Mouse (Mus musculus) liver, adult 2 months (tissue): ENCODE data around the gene Gm37240.

Experiments
- CTCF ChIP-seq: fragments of 200-500 bp; IDR thresholded peaks from 2 replicates; pipeline ENCODE4 v1.5.1; 2011; ENCODE audit warnings: low read depth, low read length, control low read depth
- POLR2A ChIP-seq: fragments of 200-500 bp; IDR thresholded peaks from 2 replicates; pipeline ENCODE4 v1.6.1; 2011; ENCODE audit warnings: low read length, control low read depth; ENCODE audit not compliant: insufficient read depth; ENCODE audit errors: extremely low read depth

GRCm38 (mm10) chr3:85131878-85132277 lies 755.4 kb downstream of the Gm37240 start:
- TF ChIP-seq POLR2A: no peak
- no peak for TF ChIP-seq CTCF
